Mouse (Mus musculus) hindbrain, postnatal 0 days (tissue): ENCODE measurements around the gene Slc27a4. TPM values are rescaled to one million over a fixed set of nuclear protein-coding genes. Genes with fewer than 3 reads are reported as not detected.

Experiments used
- ATAC-seq: fragments of 200-750 bp; cut with Nextera tagmentation; 2 replicates; pipeline ENCODE4 v1.8.0; 2017; ENCODE audit warnings: mild to moderate bottlenecking, moderate TSS enrichment, moderate library complexity
- DNase-seq: peaks from one replicate; pipeline ENCODE4 v3.0.0-alpha.2; 2015; ENCODE audit warnings: low spot score
- H3K27ac ChIP-seq: fragments of 300-500 bp; sonication (generic); 2 replicates; pipeline ENCODE4 v1.5.1; 2014; ENCODE audit warnings: mild to moderate bottlenecking
- H3K27me3 ChIP-seq: fragments of 300-500 bp; sonication (generic); 2 replicates; pipeline ENCODE4 v1.6.1; 2014; ENCODE audit warnings: low read length, mixed read lengths; ENCODE audit not compliant: insufficient read depth
- H3K36me3 ChIP-seq: fragments of 300-500 bp; sonication (generic); 2 replicates; pipeline ENCODE4 v1.6.1; 2014; ENCODE audit warnings: low read length, mixed read lengths; ENCODE audit not compliant: insufficient read depth
- H3K4me1 ChIP-seq: fragments of 300-500 bp; sonication (generic); 2 replicates; pipeline ENCODE4 v1.6.1; 2014; ENCODE audit warnings: antibody characterized with exemption, low read length, mixed read lengths; ENCODE audit not compliant: insufficient read depth
- H3K4me2 ChIP-seq: fragments of 300-500 bp; sonication (generic); 2 replicates; pipeline ENCODE4 v1.6.1; 2014; ENCODE audit warnings: low read depth, mild to moderate bottlenecking, low read length, moderate library complexity, mixed read lengths
- H3K4me3 ChIP-seq: fragments of 300-500 bp; sonication (generic); 2 replicates; pipeline ENCODE4 v1.5.1; 2014; ENCODE audit warnings: low read length
- H3K9ac ChIP-seq: fragments of 300-500 bp; sonication (generic); replicated peaks from 2 replicates; pipeline ENCODE4 v1.6.1; 2014; ENCODE audit warnings: mild to moderate bottlenecking, low read length, moderate library complexity, mixed read lengths
- H3K9me3 ChIP-seq: fragments of 300-500 bp; sonication (generic); 2 replicates; pipeline ENCODE4 v1.6.1; 2016; ENCODE audit warnings: low read length, mixed read lengths
- CTCF ChIP-seq: IDR thresholded peaks from 2 replicates; pipeline ENCODE4 v1.5.1; 2016; ENCODE audit warnings: antibody characterized with exemption, control low read depth, low read depth
- WGBS: fragments of 180-500 bp; shearing (Covaris S2); extraction: QIAGEN DNeasy Blood & Tissue Kit; methylation state at CpG from one replicate; pipeline ENCODE4 v1.1.7; 2014; 5-methylcytosine and 5-hydroxymethylcytosine counted together
- polyA plus RNA-seq: library from polyadenylated mRNA; unstranded; fragments of >200 nt; fragmentation: Nextera tagmentation; extraction: Ambion mirVana; gene quantifications from 2 replicates; pipeline ENCODE4 v1.2.1, GENCODE M21; 2015
- total RNA-seq: library from RNA; depleted of rRNA; stranded (reverse); fragments of >200 nt; gene quantifications from 2 replicates; pipeline ENCODE4 v1.2.3, GENCODE M21; 2014

Gene Slc27a4
- total and polyA plus RNA-seq, 2 experiments from 2014 or later, result 46.4 to 139 TPM

GRCm38 (mm10) chr2:29846061-29846853 is 43.8 kb downstream of the Slc27a4 start:
- Histone ChIP-seq H3K4me1 (no peaks in the 10 kb centered on the region), H3K9me3 (no peaks in the 10 kb centered on the region), H3K27me3 (no peaks in the 10 kb centered on the region), H3K9ac (peak overlapping the region; percentile 77), H3K27ac (peak overlapping the region; percentile 58), H3K4me3 (peak overlapping the region; percentile 58), H3K36me3 (0 out of 2 replicates have a peak, but pooled peaks cover 9% of the 10 kb centered on the region), H3K4me2 (peak overlapping the region; percentile 80)
- TF ChIP-seq CTCF, result no peak
- DNase-seq (peak; percentile 68), ATAC-seq (peak; percentile 51; the same call in 1 of the 2 replicates)
- 3% methylated on average over 46 of the region's 47 CpGs for WGBS

- no peaks in the 10 kb centered on the region for H3K9me3 ChIP-seq
- peak overlapping the region; percentile 58; the same call in 1 of the 2 replicates for H3K4me3 ChIP-seq
- no peak overlapping the region for H3K27ac ChIP-seq
- H3K4me2 ChIP-seq, result peak overlapping the region; percentile 80
- H3K27me3 ChIP-seq, result no peaks in the 10 kb centered on the region
- no peak for TF ChIP-seq CTCF
- H3K9ac ChIP-seq, result 0 out of 2 replicates have a peak overlapping the region, but pooled peaks have one; percentile 77
- DNase-seq (no peak), ATAC-seq (no peak)
- no peaks in the 10 kb centered on the region for H3K4me1 ChIP-seq
- H3K36me3 ChIP-seq, result 0 out of 2 replicates have a peak, but pooled peaks cover 7% of the 10 kb centered on the region
- 42% methylated on average over 3 of the region's 3 CpGs for WGBS
These were observed 44.5 kb downstream of the Slc27a4 start for GRCm38 (mm10) chr2:29846911-29847310.

GRCm38 (mm10) chr2:29849041-29849440 is 46.6 kb downstream of the Slc27a4 start:
- no peaks in the 10 kb centered on the region for H3K36me3 ChIP-seq
- no peak overlapping the region for H3K27ac ChIP-seq
- no peaks in the 10 kb centered on the region for H3K9me3 ChIP-seq
- H3K4me3 ChIP-seq, result no peak overlapping the region
- DNase-seq (no peak), ATAC-seq (no peak)
- no peak for TF ChIP-seq CTCF
- H3K9ac ChIP-seq, result no peak overlapping the region
- no peaks in the 10 kb centered on the region for H3K27me3 ChIP-seq
- 31% methylated on average over 8 of the region's 8 CpGs for WGBS
- no peak overlapping the region for H3K4me2 ChIP-seq
- no peaks in the 10 kb centered on the region for H3K4me1 ChIP-seq

- Histone ChIP-seq H3K36me3 (no peaks in the 10 kb centered on the region), H3K4me3 (no peak overlapping the region), H3K9me3 (no peaks in the 10 kb centered on the region), H3K27ac (no peak overlapping the region), H3K4me1 (no peaks in the 10 kb centered on the region), H3K9ac (no peak overlapping the region), H3K4me2 (no peak overlapping the region), H3K27me3 (no peaks in the 10 kb centered on the region)
- DNase-seq (peak; percentile 40), ATAC-seq (no peak)
- WGBS, result 25% methylated on average over 5 of the region's 5 CpGs
- TF ChIP-seq CTCF, result no peak
These were observed 47.5 kb downstream of the Slc27a4 start for GRCm38 (mm10) chr2:29849841-29850480.

- no peak for TF ChIP-seq CTCF
- 17% methylated on average over 4 of the region's 4 CpGs for WGBS
- ATAC-seq (no peak), DNase-seq (no peak)
- no peaks in the 10 kb centered on the region for H3K4me1 ChIP-seq
- H3K36me3 ChIP-seq, result no peaks in the 10 kb centered on the region
- H3K27ac ChIP-seq, result no peak overlapping the region
- no peak overlapping the region for H3K4me3 ChIP-seq
- 0 out of 2 replicates have a peak overlapping the region, but pooled peaks have one; percentile 17 for H3K9ac ChIP-seq
- no peaks in the 10 kb centered on the region for H3K9me3 ChIP-seq
- no peaks in the 10 kb centered on the region for H3K27me3 ChIP-seq
- no peak overlapping the region for H3K4me2 ChIP-seq
These were observed 50.6 kb downstream of the Slc27a4 start for GRCm38 (mm10) chr2:29852957-29853485.

GRCm38 (mm10) chr2:29853736-29854135 is 51.3 kb downstream of the Slc27a4 start:
- Histone ChIP-seq H3K27ac (no peak overlapping the region), H3K9me3 (no peaks in the 10 kb centered on the region), H3K27me3 (no peaks in the 10 kb centered on the region), H3K36me3 (no peaks in the 10 kb centered on the region), H3K4me2 (no peak overlapping the region), H3K4me3 (no peak overlapping the region), H3K9ac (no peak overlapping the region), H3K4me1 (no peaks in the 10 kb centered on the region)
- no peak for ATAC-seq
- 25% methylated on average over 5 of the region's 5 CpGs for WGBS
- TF ChIP-seq CTCF, result no peak
- no peak for DNase-seq
